Mouse (Mus musculus): ENCODE results near the gene Ufsp2.

GRCm38 (mm10) chr8:45999138-45999783 lies 23.9 kb downstream of the Ufsp2 start, which contains the start of gene Lrp2bp:
- TF ChIP-seq CTCF (IDR thresholded peaks at IDR 0.05; ENCODE audit: control insufficient read depth, insufficient read depth, low read length) (no peak), POLR2A (IDR thresholded peaks at IDR 0.05; ENCODE audit: borderline replicate concordance, control insufficient read depth, low read depth, low read length) (no peak)

All from bone marrow, adult 2 months (tissue).